Mouse (Mus musculus) ovary, adult 18-20 months (tissue): Measurements from ENCODE around the gene Ugt1a7c.
"Not testable (repeated sequence)": the region's sequence is repeated elsewhere in the genome, so short reads cannot be mapped to it uniquely, and the experiment has no call there.

Experiments used
- DNase-seq: peaks from one replicate; pipeline ENCODE4 v3.0.0; 2022; ENCODE audit warnings: low spot score, mixed read lengths

Gene Ugt1a7c

DNA sequence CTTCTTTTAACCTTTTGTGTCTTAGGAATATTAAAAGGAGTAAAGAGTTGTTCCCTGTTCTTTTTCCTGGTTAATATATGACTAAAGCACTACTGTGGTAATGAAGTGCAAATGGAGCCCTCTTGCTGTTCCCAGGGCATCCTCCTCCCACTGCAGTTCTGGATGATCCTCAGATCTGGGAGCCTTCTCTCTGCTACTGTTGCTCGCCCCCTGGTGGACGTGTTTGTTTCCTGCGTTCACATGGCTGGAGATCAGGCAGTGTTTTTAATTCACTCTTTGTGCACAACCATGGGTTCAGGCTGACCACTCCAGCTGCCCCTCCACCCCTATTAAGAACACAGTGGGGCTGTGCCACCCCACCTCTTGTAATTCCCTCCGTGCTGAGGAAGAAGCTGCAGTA is 25.7 kb downstream of the Ugt1a7c start:
- DNase-seq: not testable (repeated sequence)

GRCm38 (mm10) chr1:88121521-88121920 is 26.7 kb downstream of the Ugt1a7c start:
- DNase-seq: not testable (repeated sequence)

DNA sequence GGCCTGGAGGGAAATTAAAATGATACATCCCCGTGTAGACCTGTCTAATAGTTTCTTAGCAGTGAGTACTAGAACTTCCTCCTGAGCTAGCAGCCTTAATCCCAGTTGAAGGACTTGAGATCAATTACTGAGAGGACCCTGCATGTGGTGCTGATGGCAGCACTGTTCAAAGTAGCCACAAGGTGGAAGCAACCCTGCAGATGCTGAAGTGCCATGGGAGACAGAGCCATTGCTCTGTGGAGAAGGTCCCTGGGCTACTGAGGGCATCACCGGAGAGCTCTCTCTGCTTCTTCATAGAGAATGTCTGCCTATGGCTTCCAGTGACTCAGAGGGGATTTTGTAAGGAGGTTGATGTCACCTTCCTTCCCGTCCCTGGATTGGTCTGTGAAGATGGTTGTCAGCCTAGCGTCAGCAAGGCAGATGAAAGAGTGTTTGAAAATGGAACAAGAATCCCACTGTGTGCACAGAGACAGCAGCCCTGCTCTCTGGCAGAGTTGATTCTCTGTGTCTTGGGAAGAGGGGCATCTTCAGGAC is 31.0 kb downstream of the Ugt1a7c start:
- not testable (repeated sequence) for DNase-seq

GRCm38 (mm10) chr1:88129091-88129490 is 34.2 kb downstream of the Ugt1a7c start:
- DNase-seq: not testable (repeated sequence)

- DNase-seq: not testable (repeated sequence)
Observed at GRCm38 (mm10) chr1:88130223-88130622, 35.4 kb downstream of the Ugt1a7c start.

GRCm38 (mm10) chr1:88133908-88134456 is 39.1 kb downstream of the Ugt1a7c start:
- DNase-seq: no peak

- peak; percentile 41 for DNase-seq
Observed at GRCm38 (mm10) chr1:88134457-88135011, 39.7 kb downstream of the Ugt1a7c start, which contains the start of gene Ugt1a6a. TSS of gene Ugt1a6a (plus strand) at chr1:88134809.

GRCm38 (mm10) chr1:88135229-88135904 is 40.5 kb downstream of the Ugt1a7c start:
- DNase-seq: not testable (repeated sequence)

DNA sequence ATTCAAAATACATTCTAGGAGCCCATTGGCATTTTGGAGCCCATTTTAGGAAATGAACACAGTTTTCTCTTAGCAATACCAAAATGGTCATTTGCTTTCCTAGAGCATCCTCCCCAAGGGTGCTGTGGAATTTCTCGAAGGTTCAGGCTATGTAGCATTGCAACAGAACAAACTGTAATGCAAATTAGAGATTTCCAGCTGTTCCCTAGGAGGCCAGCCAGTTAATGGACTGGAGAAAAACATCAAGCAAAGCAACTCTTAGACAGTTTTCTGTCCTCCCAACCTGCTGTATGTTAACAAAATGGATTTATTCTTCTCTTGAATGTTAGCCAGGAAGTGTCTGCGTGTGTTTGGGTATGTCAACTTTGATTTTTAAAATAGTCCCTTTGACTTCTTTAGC is 41.8 kb downstream of the Ugt1a7c start:
- DNase-seq: no peak

- no peak for DNase-seq
Observed at GRCm38 (mm10) chr1:88137264-88137663, 42.4 kb downstream of the Ugt1a7c start.

DNA sequence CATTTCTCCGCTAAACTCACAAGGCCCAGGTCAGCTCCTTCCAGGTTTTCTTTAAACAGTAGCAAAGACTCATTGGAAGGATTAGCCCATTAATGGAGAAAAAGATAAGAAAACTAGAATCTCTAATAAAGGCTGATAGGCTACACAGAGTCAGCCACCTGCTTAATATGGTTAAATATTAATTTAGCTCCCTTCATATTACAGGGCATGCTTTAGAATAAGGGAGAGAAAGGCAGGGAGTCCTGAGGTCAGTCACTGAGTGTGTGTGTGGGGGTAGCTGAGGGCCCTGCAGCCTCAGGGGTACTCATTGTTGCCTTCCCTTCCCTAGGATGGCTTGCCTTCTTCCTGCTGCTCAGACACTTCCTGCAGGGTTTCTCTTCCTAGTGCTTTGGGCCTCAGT is 43.3 kb downstream of the Ugt1a7c start:
- DNase-seq: no peak

DNA sequence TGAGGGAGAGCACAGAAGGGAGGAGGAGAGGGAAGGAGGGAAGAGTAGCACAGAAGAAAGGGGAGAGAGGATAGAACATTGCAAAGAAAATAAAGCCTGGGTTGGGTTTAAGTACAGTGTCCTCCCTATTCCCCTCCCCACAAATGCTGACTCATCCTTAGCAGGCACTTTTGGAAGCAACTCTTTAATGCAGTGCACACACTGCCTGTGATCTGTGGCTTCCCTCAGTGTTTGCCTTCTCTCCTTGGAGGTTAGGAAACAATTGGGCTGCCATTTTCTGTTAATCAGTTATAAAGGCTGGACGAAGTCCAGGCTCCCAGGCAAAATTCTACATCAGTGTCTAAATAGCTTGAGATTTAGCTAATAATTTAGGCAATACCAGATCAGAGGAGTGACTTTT is 45.6 kb downstream of the Ugt1a7c start:
- not testable (repeated sequence) for DNase-seq

DNA sequence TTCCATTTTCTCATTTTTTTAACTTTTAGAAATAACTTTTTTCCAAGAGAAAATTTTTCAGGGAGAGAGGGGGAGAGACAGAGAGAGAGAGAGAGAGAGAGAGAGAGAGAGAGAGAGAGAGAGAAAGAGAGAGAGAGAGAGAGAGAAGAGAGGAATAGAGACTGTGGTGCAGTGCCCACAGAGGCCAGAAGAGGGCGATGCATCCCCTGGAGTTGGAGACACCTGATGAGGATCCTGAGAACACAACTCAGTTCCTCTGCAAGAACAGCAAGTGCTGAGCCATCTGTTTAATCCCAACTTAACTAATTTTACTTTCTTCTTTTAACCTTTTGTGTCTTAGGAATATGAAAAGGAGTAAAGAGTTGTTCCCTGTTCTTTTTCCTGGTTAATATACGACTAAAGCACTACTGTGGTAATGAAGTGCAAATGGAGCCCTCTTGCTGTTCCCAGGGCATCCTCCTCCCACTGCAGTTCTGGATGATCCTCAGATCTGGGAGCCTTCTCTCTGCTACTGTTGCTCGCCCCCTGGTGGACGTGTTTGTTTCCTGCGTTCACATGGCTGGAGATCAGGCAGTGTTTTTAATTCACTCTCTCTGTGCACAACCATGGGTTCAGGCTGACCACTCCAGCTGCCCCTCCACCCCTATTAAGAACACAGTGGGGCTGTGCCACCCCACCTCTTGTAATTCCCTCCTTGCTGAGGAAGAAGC is 49.3 kb downstream of the Ugt1a7c start:
- DNase-seq: not testable (repeated sequence)

DNA sequence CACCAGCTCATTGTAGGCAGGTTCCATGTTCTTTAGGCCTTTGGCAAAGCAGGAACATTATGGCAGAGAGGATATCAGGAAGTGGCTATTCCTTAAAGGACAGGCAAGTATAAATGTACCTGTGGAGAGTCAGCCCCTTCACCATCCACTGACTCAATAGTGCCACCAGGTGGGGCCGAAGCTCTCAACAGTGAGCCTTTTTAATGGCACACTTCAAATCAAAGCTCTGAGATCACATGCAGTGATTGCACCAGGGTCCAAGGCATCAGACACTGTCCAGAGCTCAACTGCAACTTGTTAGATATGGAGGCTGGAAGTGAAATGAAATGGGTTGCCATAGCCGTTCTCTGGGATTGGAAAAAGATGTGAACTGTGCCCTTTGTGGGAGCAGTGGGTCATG is 50.4 kb downstream of the Ugt1a7c start:
- DNase-seq: not testable (repeated sequence)

- not testable (repeated sequence) for DNase-seq
Observed at GRCm38 (mm10) chr1:88150133-88150532, 55.3 kb downstream of the Ugt1a7c start.

DNA sequence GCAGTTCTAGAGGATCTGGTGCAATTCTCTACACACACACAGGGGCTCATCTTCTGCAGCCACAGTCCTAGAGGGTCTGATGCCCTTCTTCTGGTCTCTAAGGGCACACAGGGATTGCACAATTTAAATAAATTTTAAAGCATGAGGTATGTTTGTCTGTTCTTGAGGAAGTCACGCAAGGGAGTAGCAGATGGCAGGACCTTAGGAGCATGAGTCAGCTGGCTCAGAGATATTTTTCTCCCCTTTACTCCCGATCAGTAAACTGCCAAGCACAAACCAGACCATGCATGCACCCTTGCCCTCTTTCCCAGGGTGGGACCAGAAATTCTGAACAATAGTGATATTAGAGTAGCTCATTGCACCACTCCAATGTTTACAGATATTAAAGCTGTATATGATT is 63.6 kb downstream of the Ugt1a7c start:
- no peak for DNase-seq

- no peak for DNase-seq
Observed at GRCm38 (mm10) chr1:88165711-88166110, 70.8 kb downstream of the Ugt1a7c start, which contains the start of gene Ugt1a5. TSS of gene Ugt1a5 (plus strand) at chr1:88166012.

GRCm38 (mm10) chr1:88172190-88172589 is 77.3 kb downstream of the Ugt1a7c start:
- not testable (repeated sequence) for DNase-seq

DNA sequence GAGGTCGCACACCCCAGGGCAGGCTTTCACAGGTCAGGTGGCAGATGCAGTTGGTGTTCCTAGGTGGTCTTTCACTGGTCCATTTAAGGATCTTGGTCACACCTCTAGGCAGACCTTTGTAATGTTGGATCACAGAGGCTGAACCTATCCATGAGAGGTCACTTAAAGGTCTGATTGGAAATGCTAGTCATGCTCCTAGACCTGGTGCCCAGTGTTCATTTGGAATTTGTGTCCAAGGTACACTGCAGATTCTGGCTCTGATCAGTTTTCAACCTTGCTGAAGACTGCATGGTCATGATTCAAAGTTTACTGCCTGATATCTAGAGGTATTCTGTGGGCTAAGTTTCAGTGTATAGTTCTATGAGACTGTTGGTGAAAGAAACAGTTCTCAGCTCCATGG is 84.8 kb downstream of the Ugt1a7c start:
- DNase-seq: no peak

GRCm38 (mm10) chr1:88186325-88186935 is 91.6 kb downstream of the Ugt1a7c start:
- DNase-seq: no peak

DNA sequence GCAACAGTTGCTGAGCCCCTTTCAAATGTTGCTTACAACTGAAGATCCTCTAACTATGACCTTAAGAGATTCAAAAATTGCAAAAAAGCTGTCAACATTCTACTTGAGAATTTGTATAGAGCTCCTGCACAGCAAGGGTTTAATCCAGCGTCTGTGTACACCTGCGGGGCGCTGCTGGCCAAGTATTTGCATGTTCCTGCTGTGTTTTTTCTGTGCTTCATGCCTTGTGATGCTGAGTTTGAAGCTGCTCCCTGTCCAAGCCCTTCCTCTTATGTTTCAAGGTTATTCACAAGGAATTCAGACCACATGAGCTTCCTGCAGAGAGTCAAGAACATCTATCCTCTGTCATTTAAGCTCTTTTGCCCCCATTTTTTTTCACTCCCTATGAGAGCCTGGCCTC is 97.3 kb downstream of the Ugt1a7c start:
- DNase-seq: no peak

DNA sequence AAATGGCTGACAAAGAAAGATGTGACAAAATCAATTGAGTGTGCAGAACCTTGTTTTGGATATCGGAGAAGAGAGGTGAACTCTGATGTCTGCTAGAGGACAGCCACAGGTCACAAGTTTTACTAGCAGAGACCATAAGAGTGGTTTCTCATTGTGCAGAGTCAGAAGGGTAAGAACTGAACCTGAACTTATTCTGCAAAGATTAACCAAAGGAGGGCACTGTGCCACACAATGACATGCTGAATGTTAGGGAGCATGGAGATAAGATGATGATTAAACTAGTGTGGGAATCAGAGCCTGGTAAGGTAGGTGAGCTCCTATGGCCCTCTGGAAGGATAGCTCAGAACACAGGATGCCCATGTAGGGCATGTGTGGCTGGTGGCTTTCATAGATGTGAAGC is 100.8 kb downstream of the Ugt1a7c start:
- no peak for DNase-seq
